Mouse (Mus musculus) embryonic facial prominence, embryonic 12.5 days (tissue): ENCODE data around the gene Snrpe. TPM values are rescaled to one million over a fixed set of nuclear protein-coding genes. Genes with fewer than 3 reads are reported as not detected.

Experiments used
- ATAC-seq: fragments of 200-750 bp; cut with Nextera tagmentation; 2 replicates; pipeline ENCODE4 v1.8.0; 2017; ENCODE audit not compliant: insufficient number of reproducible peaks, insufficient read depth, low FRiP score, low TSS enrichment
- H3K27ac ChIP-seq: fragments of 300-500 bp; sonication (generic); 2 replicates; pipeline ENCODE4 v1.5.1; 2016; ENCODE audit warnings: mild to moderate bottlenecking
- H3K27me3 ChIP-seq: fragments of 300-500 bp; sonication (generic); 2 replicates; pipeline ENCODE4 v1.6.1; 2016; ENCODE audit warnings: mild to moderate bottlenecking, moderate library complexity
- H3K36me3 ChIP-seq: fragments of 300-500 bp; sonication (generic); 2 replicates; pipeline ENCODE4 v1.6.1; 2016; ENCODE audit warnings: mild to moderate bottlenecking
- H3K4me1 ChIP-seq: fragments of 300-500 bp; sonication (generic); 2 replicates; pipeline ENCODE4 v1.6.1; 2016
- H3K4me2 ChIP-seq: fragments of 300-500 bp; sonication (generic); replicated peaks from 2 replicates; pipeline ENCODE4 v1.6.1; 2016; ENCODE audit warnings: mild to moderate bottlenecking, moderate library complexity
- H3K4me3 ChIP-seq: fragments of 300-500 bp; sonication (generic); 2 replicates; pipeline ENCODE4 v1.5.1; 2016; ENCODE audit warnings: mild to moderate bottlenecking
- H3K9ac ChIP-seq: fragments of 300-500 bp; sonication (generic); 2 replicates; pipeline ENCODE4 v1.6.1; 2016; ENCODE audit warnings: mild to moderate bottlenecking, moderate library complexity
- H3K9me3 ChIP-seq: fragments of 300-500 bp; sonication (generic); 2 replicates; pipeline ENCODE4 v1.6.1; 2016; ENCODE audit warnings: mild to moderate bottlenecking, moderate library complexity
- WGBS: fragments of 180-500 bp; shearing (Covaris S2); methylation state at CpG from one replicate; pipeline ENCODE4 v1.1.7; 2016; 5-methylcytosine and 5-hydroxymethylcytosine counted together
- polyA plus RNA-seq: library from polyadenylated mRNA; unstranded; fragments of >200 nt; fragmentation: Nextera tagmentation; extraction: Ambion mirVana; gene quantifications from 2 replicates; pipeline ENCODE4 v1.2.1, GENCODE M21; 2016

Snrpe gene
- 701 and 762 TPM in 2 replicates for polyA plus RNA-seq

DNA sequence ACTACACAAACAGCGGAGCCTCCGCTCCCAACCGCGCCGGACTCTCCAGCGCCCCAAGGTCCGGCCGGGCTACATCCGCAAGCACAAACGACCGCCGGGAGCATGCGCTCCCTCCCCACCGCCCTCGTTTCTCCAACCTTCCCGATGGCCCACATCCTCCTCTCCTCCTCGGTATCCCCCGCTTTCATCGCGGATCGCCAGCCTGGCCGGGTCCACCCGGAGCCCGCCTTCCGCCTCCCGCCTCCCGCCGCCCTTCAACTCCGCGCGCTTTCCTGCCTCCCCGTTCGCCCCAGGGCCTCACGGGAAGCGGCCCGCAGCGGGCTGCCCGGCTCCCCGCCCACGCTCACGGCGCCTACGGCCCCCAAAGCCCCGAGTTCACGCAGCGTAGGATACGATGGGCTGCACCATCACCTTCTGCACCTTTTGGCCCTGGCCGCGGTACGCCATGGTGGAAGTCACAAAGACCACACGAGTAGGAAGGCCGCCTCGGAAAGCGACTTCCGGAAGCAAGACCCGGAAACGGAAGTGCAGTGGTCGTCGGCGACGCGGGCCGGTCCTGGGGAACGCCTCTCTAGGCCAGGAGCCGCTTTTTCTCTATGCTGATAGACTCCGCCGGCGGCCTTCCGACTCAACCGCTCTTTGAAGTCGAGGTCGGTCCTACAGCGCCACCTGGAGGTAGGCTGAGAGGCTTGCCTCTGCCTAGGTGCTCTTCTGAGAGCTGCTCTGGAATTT, at the start of gene Snrpe:
Snrpe (minus strand) TSS at position 521 of the 732 bp plus-strand sequence.
- peaks cover 7% of the 10 kb centered on the region; the same call in 1 of the 2 replicates for H3K4me1 ChIP-seq
- peak within 1 kb of the TSS; percentile 96 for H3K9ac ChIP-seq
- peaks cover 42% of the 10 kb centered on the region for H3K36me3 ChIP-seq
- H3K9me3 ChIP-seq: no peaks in the 10 kb centered on the region
- peak; percentile 95 for ATAC-seq
- no peaks in the 10 kb centered on the region for H3K27me3 ChIP-seq
- peak within 1 kb of the TSS; percentile 92 for H3K27ac ChIP-seq
- H3K4me2 ChIP-seq: peak within 1 kb of the TSS; percentile 66
- under 1% methylated on average over 73 of the region's 73 CpGs for WGBS
- peak within 1 kb of the TSS; percentile 94 for H3K4me3 ChIP-seq

DNA sequence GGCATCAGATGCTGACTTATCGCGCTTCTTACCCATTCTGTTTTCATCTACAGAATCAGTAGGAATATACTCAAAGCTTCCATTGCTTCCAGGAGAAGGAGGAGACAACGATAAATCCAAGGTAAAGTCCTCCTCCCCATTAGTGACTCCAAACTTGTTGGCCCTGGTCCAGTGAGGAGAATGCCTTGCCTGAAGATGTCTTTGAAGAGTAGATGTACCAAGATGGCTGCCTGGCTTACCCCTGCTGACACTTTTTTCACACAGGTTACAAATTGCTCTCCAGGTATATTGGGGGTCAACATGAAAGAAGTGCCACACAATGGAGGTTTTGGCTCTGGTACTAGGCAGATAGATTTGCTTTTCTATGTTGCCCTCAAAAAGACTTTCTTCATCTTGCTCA, 48.8 kb upstream of the Snrpe start:
- Histone ChIP-seq H3K27ac (no peak overlapping the region), H3K4me1 (peaks cover 33% of the 10 kb centered on the region), H3K36me3 (peaks cover 24% of the 10 kb centered on the region), H3K27me3 (no peaks in the 10 kb centered on the region), H3K4me3 (no peak overlapping the region), H3K9me3 (no peaks in the 10 kb centered on the region), H3K4me2 (peak overlapping the region; percentile 89; the same call in 1 of the 2 replicates), H3K9ac (no peak overlapping the region)
- no peak for ATAC-seq
- WGBS: 79% methylated on average over 3 of the region's 3 CpGs

DNA sequence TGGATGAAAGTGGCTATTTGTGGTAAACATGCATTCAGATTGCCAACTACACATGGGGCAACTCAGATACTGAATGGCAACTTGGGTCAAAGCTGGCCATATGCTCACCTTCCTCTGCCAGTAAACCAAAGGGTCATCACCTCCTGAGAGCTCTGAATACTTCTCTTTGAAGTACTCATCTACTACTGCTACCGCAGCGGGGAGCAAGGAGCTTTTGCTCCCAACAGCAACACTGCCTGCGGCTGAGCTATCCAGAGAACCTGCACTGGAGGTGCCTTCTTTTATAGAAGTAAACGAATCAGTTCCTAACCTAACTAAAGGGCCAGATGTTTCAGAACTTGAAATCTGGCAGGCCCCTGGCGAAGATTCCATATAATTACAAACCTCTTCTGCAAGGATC, 46.7 kb upstream of the Snrpe start:
- Histone ChIP-seq H3K27ac (0 out of 2 replicates have a peak overlapping the region, but pooled peaks have one; percentile 36), H3K4me1 (peaks cover 33% of the 10 kb centered on the region), H3K4me3 (no peak overlapping the region), H3K4me2 (no peak overlapping the region), H3K9ac (no peak overlapping the region), H3K9me3 (no peaks in the 10 kb centered on the region), H3K36me3 (peaks cover 27% of the 10 kb centered on the region), H3K27me3 (no peaks in the 10 kb centered on the region)
- no peak for ATAC-seq
- WGBS: 70% methylated on average over 5 of the region's 5 CpGs

DNA sequence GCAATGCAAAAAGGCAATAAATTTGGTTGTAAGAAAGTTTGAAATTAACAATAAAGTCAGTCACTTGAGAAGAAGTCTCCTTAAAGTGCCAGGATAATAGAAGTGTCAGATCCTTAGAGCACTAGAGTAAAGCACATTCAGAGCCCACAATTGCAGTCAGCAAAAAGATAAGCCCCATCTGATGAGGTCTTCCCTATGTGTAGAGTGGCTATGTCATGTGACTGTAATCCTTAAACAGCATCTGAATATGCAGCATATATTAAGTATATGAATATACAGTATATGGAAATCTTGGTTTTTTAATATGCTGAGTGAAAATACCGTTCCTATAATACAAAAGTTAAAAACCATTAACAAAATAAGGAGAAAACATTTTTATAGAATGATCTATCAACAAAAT, 42.9 kb upstream of the Snrpe start:
- Histone ChIP-seq H3K4me1 (peaks cover 14% of the 10 kb centered on the region; the same call in 1 of the 2 replicates), H3K9ac (no peak overlapping the region), H3K27me3 (no peaks in the 10 kb centered on the region), H3K4me2 (no peak overlapping the region), H3K4me3 (no peak overlapping the region), H3K27ac (no peak overlapping the region), H3K9me3 (no peaks in the 10 kb centered on the region), H3K36me3 (peaks cover 29% of the 10 kb centered on the region)
- WGBS: 94% methylated on average over 1 of the region's 1 CpGs
- ATAC-seq: no peak

DNA sequence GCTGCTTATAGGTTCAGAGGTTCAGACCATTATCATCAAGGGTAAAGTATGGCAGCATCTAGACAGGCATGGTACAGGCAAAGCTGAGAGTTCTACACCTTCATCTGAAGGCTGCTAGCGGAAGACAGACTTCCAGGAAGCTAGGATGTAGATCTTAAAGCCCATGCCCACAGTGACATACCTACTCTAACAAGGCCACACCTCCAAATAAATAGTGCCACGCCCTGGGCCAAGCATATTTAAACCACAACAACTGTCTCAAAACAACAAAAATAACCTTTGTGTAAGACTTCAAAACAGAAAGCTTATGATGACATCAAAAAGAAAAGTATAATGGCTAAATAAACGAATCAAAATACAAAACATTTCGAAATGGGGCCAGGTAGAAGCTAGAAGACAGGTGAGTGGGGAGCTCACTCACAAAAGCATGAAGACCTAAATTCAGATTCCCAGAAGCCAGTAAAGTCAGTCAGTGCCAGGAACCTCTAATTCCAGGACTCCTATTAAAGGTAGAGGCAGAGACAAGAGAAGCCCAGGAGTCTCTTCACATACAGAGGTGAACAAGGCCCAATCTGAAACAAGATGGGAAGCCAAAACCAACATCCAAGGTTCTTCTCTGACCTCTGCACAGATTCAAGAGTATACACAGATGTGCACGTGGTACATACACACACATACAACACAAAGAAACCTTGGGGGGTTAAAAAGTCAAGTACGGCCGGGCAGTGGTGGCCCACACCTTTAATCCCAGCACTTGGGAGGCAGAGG, 40.4 kb upstream of the Snrpe start:
- H3K4me1 ChIP-seq: no peaks in the 10 kb centered on the region
- H3K27ac ChIP-seq: no peak overlapping the region
- no peak for ATAC-seq
- H3K9me3 ChIP-seq: no peaks in the 10 kb centered on the region
- 95% methylated on average over 7 of the region's 7 CpGs for WGBS
- H3K4me2 ChIP-seq: no peak overlapping the region
- no peak overlapping the region for H3K9ac ChIP-seq
- H3K36me3 ChIP-seq: peaks cover 32% of the 10 kb centered on the region
- no peaks in the 10 kb centered on the region for H3K27me3 ChIP-seq
- H3K4me3 ChIP-seq: no peak overlapping the region

DNA sequence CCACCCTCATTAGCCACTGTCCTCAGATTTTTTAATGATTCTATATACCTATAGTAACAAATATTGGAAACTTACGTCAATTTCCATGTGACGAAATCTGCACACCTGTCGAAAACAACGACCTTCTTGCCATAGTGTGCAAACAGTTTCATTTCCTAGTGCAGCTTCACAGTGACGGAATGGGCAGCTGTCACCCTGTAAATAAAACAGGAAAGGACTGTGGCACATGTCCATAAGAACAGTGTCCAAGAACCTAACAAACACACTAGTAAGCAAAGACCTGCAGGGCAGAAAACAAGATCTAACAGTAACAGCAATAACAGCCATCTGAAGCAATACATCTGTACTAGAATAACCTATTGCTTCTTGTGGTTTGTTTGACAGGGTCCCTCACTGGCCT, 35.6 kb upstream of the Snrpe start:
- no peak for ATAC-seq
- H3K4me1 ChIP-seq: no peaks in the 10 kb centered on the region
- WGBS: 92% methylated on average over 5 of the region's 5 CpGs
- no peak overlapping the region for H3K9ac ChIP-seq
- H3K27me3 ChIP-seq: no peaks in the 10 kb centered on the region
- peaks cover 66% of the 10 kb centered on the region for H3K36me3 ChIP-seq
- no peak overlapping the region for H3K27ac ChIP-seq
- H3K9me3 ChIP-seq: no peaks in the 10 kb centered on the region
- H3K4me3 ChIP-seq: no peak overlapping the region
- no peak overlapping the region for H3K4me2 ChIP-seq

DNA sequence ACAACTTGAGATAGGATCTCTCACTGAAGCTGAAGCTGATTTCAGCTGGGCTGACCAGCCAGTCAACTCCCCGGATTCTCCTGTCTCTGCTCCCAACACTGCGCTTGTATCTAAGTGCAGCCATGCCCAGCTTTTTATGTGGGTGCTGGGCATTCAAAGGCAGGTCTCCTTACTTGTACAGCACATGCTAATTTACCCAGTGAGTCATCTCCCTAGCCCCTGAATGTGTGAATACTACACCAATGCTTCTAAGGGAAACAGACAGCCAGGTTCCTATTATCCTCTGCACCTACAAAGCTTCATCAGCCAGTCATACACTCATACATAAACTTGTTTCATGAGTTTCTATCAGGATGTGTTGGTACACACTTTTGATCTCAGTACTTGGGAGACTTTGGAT, 31.1 kb upstream of the Snrpe start:
- Histone ChIP-seq H3K9me3 (no peaks in the 10 kb centered on the region), H3K4me3 (no peak overlapping the region), H3K9ac (no peak overlapping the region), H3K27me3 (no peaks in the 10 kb centered on the region), H3K4me2 (no peak overlapping the region), H3K27ac (no peak overlapping the region), H3K36me3 (peaks cover 92% of the 10 kb centered on the region), H3K4me1 (no peaks in the 10 kb centered on the region)
- ATAC-seq: no peak
- 93% methylated on average over 2 of the region's 2 CpGs for WGBS

DNA sequence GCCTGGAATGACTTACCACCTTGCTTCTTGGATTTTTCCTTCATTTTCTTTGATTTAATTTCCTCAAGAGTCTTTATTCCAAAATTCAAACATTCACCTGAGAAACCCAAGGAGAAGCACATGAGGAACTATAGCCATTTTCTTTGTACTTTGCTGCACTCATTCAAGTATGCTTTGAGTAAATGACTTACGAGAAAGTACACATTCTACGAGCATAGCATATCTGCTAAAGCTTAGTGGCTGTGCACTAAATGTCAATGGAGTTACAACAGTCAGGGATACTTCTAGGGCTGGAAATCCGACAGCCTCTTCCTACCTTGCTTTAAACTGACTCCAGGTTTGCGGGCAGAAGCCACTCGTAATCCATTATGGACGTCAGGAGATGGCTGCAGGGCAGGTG, 28.4 kb upstream of the Snrpe start:
- Histone ChIP-seq H3K9ac (no peak overlapping the region), H3K27ac (no peak overlapping the region), H3K4me3 (no peak overlapping the region), H3K36me3 (peaks cover 87% of the 10 kb centered on the region), H3K4me2 (no peak overlapping the region), H3K4me1 (no peaks in the 10 kb centered on the region), H3K9me3 (no peaks in the 10 kb centered on the region), H3K27me3 (no peaks in the 10 kb centered on the region)
- WGBS: 88% methylated on average over 6 of the region's 6 CpGs
- no peak for ATAC-seq

DNA sequence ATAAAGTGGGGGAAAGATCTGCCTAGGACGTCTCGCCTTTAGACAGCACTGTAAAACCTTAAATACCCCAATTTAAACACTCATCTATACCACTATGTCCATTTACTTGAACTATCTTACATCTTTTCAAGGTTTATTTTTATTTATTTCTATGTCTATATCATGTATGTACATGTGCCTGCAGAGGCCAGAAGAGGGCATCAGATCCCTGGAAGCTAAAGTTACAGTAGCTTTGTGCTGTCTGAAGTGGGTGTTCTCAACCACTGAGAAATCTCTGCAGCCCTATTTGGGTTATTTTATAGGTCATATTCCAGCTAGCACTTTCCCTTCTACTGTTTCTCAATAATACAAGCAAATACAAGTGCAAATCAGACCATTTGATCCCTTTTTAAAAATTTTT, 22.1 kb upstream of the Snrpe start:
- WGBS: 90% methylated on average over 2 of the region's 2 CpGs
- H3K9ac ChIP-seq: no peak overlapping the region
- no peak overlapping the region for H3K4me3 ChIP-seq
- no peaks in the 10 kb centered on the region for H3K27me3 ChIP-seq
- H3K4me2 ChIP-seq: no peak overlapping the region
- no peaks in the 10 kb centered on the region for H3K4me1 ChIP-seq
- H3K9me3 ChIP-seq: no peaks in the 10 kb centered on the region
- ATAC-seq: no peak
- peaks cover 73% of the 10 kb centered on the region for H3K36me3 ChIP-seq
- no peak overlapping the region for H3K27ac ChIP-seq

DNA sequence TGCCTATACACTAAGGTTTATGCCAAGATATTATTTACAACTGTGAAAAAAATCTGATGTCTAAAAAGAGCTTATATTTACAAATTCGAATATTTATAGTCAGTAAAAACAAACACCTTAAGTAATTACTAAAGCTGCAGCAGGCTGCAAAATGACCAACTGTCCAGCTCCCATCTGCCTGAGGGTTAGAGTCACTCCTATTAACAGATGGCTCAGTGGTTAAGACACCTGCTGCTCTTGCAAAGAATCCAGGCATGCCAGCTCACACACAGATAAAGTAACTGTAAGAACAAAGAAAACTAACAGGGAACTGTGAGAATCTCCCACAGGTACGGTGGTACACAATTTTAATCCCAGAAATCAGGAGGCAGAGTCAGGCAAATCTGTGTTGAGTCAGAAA, 15.0 kb upstream of the Snrpe start:
- Histone ChIP-seq H3K27me3 (no peaks in the 10 kb centered on the region), H3K9me3 (no peaks in the 10 kb centered on the region), H3K4me3 (no peak overlapping the region), H3K4me1 (no peaks in the 10 kb centered on the region), H3K9ac (no peak overlapping the region), H3K36me3 (peaks cover 73% of the 10 kb centered on the region), H3K4me2 (no peak overlapping the region), H3K27ac (no peak overlapping the region)
- 75% methylated on average over 2 of the region's 2 CpGs for WGBS
- ATAC-seq: no peak

DNA sequence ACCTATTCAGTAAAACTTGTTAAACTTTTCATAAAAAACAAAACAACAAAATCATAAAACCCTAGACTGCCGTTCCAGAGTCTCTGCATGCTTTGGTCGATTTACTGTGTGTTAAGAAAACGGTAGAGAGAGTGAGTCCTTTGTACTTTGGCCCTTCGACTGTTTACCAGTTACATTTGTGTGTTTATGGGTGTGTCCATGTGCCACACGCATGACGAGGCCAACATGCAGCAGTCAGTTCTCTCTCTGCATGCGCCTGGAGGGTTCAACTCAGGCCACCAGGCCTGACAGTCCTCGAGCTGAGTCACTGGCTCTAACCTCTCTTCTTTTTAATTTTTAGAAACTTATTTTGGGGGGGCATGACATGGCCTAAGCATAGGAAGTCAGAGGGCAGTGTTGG, 8.2 kb upstream of the Snrpe start:
- H3K4me2 ChIP-seq: no peak overlapping the region
- H3K36me3 ChIP-seq: peaks cover 47% of the 10 kb centered on the region
- no peaks in the 10 kb centered on the region for H3K27me3 ChIP-seq
- no peak for ATAC-seq
- H3K4me1 ChIP-seq: no peaks in the 10 kb centered on the region
- WGBS: 87% methylated on average over 8 of the region's 8 CpGs
- no peak overlapping the region for H3K27ac ChIP-seq
- H3K9me3 ChIP-seq: no peaks in the 10 kb centered on the region
- no peak overlapping the region for H3K4me3 ChIP-seq
- no peak overlapping the region for H3K9ac ChIP-seq

DNA sequence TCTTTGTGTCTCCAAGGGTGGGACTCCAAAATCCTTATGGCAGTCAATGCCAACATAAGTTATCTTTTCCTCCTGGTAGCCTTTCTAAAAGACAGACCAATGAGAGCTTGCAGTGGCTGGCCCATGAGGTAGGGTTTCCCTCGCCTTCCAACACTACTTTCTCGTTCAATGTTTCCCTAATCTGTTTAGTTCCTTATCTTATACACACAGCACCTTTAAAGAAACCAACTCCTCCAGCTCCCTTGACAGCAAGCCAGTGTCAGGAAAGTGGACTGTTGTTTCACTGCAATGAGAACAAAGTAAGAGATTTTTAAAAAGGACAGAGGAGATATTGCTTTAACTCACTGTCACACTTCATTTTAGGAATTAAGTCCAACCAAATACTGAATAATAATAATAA, 7.8 kb upstream of the Snrpe start:
- Histone ChIP-seq H3K9ac (no peak overlapping the region), H3K9me3 (no peaks in the 10 kb centered on the region), H3K4me3 (no peak overlapping the region), H3K27ac (no peak overlapping the region), H3K27me3 (no peaks in the 10 kb centered on the region), H3K4me1 (no peaks in the 10 kb centered on the region), H3K36me3 (peaks cover 43% of the 10 kb centered on the region), H3K4me2 (no peak overlapping the region)
- WGBS: 60% methylated on average over 2 of the region's 2 CpGs
- no peak for ATAC-seq
